Mouse (Mus musculus) forelimb bud, embryonic 11.5 days (tissue): Measurements from ENCODE around the gene Trib3.
"Not testable (repeated sequence)": the region's sequence is repeated elsewhere in the genome, so short reads cannot be mapped to it uniquely, and the experiment has no call there.

Experiments
- DNase-seq: peaks from one replicate; pipeline ENCODE4 v3.0.0-alpha.2; 2012; ENCODE audit warnings: low read depth, low spot score

Trib3 gene

GRCm38 (mm10) chr2:152343329-152344213 lies at the start of gene Trib3:
TSS of gene Trib3 (minus strand) at chr2:152344032.
- peak; percentile 82 for DNase-seq

DNA sequence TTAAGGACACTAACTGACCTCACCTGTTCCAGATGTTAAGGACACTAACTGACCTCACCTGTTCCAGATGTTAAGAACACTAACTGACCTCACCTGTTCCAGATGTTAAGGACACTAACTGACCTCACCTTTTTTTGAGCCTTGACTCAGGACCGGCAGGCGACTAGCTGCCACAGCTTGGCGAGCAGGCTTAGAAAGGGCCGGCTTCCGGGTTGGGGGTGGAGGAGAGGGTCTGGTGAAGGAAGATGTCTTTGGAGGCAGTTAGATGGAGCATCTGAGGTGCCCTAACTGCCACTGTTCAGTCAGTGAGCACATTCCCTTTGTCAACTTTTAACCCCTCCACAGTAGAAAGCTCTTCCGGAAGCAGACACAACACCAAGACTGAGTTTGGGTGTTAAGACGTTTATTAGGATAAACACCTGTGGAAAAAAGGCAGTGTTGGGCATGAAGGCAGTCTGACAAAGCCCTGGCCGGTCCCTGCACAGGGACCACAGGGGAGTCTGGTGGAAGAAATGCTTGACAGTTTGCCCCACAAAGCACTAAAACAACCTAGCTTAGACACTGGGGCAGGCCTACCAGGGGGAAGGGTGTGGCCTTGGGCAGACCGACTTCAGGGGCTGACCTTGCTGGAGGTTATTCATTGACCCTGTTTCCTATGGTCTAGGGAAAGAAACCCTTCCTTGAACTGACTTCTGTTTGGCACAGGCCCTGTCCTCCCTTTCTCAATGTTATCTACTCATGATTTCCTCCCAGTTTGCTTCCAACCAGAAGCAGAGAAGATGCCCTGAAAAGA lies 49.6 kb upstream of the Trib3 start:
- DNase-seq = no peak

DNA sequence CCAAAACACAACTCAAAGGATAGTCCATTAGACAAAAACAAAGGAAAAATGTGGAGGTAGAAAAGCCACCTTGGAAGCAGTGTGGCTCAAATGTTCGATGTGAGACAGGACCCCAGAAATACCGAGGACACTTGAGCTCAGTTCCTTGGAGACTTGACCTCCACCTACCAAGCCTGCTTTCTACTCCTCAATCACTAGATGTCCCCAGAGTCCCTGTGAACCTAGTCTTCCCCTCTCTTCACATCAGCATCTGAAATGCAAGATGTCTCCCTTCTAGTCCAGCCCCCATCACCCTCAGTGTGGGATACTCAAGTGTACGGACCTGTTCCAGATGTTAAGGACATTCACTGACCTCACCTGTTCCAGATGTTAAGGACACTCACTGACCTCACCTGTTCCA lies 49.0 kb upstream of the Trib3 start:
- peak; percentile 68 for DNase-seq

GRCm38 (mm10) chr2:152384191-152384590 lies 40.4 kb upstream of the Trib3 start:
- DNase-seq = no peak

DNA sequence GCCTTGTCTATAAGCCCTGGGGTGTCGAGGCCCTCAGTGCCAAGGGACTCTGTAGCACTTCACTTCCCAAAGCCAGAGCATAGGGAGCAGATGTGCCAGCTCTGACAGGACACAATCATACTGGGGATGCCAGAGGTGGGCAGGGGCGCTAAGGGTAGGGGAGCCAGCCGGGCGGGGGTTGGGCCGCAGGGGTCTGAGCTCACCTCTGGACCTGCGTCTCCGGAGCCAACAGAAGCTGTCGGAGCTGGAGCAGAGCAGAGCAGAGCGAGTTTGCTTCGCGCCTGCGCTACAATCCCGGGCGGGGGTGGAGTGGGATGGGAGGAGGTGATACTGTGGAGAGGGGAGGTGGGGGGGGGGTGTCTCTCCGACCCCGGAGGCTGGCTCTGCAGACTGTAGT lies 32.5 kb upstream of the Trib3 start, which contains the start of gene Nrsn2:
Nrsn2 (minus strand) TSS at position 294 of the 397 bp plus-strand sequence.
- DNase-seq = no peak

GRCm38 (mm10) chr2:152375652-152376344 lies 32.0 kb upstream of the Trib3 start:
- peak; percentile 77 for DNase-seq

- no peak for DNase-seq
These were observed 29.7 kb upstream of the Trib3 start for GRCm38 (mm10) chr2:152373547-152373946.

DNA sequence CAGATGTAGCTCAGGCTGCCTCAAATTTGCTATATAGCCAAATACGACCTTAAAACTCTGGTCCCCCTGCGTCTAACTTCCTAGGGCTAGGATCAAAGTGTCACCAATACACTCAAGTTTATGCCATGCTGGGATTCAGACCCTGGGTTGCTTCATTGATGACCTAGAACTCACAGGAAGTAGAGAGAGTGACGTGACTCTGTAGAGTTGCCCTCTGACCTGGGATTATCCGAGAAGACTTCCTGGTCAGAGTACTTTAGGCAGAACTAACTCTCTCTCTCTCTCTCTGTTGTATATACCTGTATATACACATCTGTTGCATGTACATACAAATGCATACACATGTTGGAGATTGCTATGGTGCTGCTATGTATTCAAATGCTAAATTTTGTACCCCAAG lies 28.8 kb upstream of the Trib3 start:
- no peak for DNase-seq

DNA sequence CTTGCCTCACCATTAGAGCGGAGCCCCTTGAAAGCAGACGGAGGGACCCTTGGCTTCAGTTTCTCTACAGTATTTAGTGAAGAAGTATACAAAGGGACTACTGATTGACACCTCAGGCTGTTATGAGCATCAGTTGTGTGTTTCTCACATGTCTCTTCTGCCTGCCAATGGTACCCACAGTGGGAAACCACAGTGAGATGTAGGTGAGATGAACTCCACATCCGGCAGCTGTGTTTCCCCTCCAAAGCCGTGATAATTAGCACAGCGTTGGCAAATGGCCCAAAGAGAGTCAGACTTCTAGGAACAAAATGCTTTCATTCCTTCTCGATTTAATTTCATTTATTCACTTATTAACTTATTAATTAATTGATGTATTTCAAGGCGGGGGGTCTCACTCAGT lies 28.3 kb upstream of the Trib3 start:
- DNase-seq = no peak

GRCm38 (mm10) chr2:152368532-152369140 lies 24.8 kb upstream of the Trib3 start:
- peak; percentile 80 for DNase-seq

GRCm38 (mm10) chr2:152367917-152368316 lies 24.1 kb upstream of the Trib3 start:
- DNase-seq = no peak

GRCm38 (mm10) chr2:152363245-152364147 lies 19.7 kb upstream of the Trib3 start:
- peak; percentile 88 for DNase-seq

GRCm38 (mm10) chr2:152361193-152361592 lies 17.4 kb upstream of the Trib3 start:
- no peak for DNase-seq

DNA sequence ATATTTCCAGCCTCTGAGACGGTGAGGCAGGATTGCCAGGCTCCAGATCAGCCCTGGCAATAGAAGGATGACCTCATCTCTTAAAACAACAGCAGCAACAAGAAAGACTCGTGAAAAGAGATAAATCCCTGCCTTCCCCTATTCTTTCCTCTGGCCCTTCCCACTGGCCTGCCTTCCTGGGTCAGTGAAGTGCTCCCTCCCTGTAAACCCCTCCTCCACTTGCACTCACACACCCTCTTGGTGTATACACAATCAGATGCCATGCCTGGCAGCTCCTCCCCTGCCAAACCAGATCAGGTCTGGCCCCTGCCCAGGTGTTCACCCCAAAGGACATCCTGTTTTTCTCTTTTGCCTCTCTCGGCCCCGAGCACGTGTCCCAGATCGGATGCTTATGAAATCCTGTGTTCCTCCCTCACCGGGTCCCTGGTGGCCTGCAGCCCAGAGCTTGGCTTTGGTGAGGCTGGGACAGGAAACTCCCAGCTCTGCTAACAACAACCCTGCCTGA lies 16.5 kb upstream of the Trib3 start:
- DNase-seq = no peak

- no peak for DNase-seq
These were observed 15.8 kb upstream of the Trib3 start for GRCm38 (mm10) chr2:152359616-152360015.

- not testable (repeated sequence) for DNase-seq
These were observed 15.1 kb upstream of the Trib3 start for GRCm38 (mm10) chr2:152358977-152359376.

- no peak for DNase-seq
These were observed 13.4 kb upstream of the Trib3 start for GRCm38 (mm10) chr2:152357254-152357653.

DNA sequence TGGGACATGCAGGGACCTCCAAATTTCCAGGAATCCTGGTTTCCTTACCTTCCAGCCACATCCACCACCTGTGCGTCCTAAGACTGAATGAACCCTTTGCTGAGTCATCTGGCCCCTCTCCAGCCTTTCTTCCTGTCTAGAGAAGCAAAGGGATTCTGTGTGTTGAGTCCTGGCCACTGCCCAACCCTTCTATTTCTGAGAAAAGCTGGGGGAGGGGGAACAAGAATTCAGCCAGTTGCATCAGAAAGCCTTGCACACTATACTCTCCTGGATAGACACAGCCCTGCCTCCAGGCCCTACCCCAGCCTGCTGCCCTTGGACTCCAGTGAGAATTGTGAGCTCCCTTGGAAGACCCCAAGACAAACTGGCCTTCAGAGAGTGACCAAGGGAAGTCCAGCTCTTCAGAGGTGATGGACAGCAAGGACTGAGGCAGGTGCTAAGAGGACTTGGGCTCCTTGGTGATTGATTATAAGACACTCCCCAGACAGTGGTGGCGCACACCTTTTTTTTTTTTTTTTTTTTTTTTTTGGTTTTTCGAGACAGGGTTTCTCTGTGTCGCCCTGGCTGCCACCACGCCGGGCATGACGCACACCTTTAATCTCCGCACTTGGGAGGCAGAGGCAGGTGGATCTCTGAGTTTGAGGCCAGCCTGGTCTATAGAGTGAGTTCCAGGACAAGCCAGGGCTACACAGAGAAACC lies 6.2 kb upstream of the Trib3 start:
- no peak for DNase-seq

GRCm38 (mm10) chr2:152349205-152349604 lies 5.4 kb upstream of the Trib3 start:
- no peak for DNase-seq

GRCm38 (mm10) chr2:152347722-152348121 lies 3.9 kb upstream of the Trib3 start:
- DNase-seq = no peak
